Mouse (Mus musculus) skeletal muscle tissue, adult 2 months (tissue): ENCODE results near the gene Cln3.

ENCODE experiments used
- DNase-seq: peaks from one replicate; pipeline ENCODE4 v3.0.0-alpha.2; 2012; ENCODE audit warnings: low read depth, low spot score

The Cln3 gene

DNA sequence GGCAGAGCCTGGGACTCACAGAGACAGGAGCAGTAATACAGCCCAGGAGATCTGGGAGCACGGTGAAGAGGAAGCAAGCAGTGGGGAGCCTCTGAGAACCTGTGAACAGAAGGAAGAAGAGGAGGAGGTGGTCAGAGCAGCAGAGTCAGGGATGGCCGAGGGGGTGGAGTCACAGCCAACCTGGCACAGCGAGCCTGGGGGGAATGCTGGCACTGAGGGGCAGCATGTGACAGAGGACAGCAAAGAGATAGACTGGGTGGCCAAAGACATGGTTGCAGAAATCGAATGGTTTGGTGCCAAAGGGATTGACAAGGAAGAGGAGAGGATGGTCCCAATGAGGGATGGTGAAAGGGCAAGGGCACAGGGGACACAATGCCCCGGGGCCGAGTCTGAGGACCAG, at the start of gene Cln3:
Cln3 (minus strand) TSS at position 101 of the 400 bp plus-strand sequence.
- no peak for DNase-seq

- DNase-seq: no peak
These were observed 49.8 kb upstream of the Cln3 start for GRCm38 (mm10) chr7:126635375-126635774.

GRCm38 (mm10) chr7:126632478-126632877, 46.9 kb upstream of the Cln3 start:
- no peak for DNase-seq

GRCm38 (mm10) chr7:126630824-126631518, 45.4 kb upstream of the Cln3 start, which contains the start of gene Nupr1:
Gene Nupr1 (minus strand): TSS chr7:126630861.
- no peak for DNase-seq

- no peak for DNase-seq
These were observed 44.3 kb upstream of the Cln3 start for GRCm38 (mm10) chr7:126629915-126630314.

DNA sequence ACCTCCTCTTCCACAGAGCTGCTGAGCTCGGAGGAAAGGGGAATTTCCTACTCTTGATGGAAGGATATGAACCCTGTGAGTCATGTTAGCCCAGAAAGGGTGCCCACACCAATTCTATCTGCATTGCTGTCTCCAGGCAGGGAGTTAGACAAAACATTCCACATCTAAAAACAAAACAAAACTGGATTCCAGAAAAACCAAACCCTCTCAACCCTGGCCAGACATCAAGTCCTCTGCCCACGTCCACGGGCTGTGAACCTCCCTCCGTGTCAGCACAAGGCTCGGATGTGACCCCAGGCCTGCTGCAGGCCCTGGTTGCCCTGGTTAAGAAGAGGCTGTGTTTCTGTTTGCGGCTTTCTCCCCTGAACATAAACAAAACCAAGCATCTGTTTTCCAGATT, 42.5 kb upstream of the Cln3 start:
- no peak for DNase-seq

DNA sequence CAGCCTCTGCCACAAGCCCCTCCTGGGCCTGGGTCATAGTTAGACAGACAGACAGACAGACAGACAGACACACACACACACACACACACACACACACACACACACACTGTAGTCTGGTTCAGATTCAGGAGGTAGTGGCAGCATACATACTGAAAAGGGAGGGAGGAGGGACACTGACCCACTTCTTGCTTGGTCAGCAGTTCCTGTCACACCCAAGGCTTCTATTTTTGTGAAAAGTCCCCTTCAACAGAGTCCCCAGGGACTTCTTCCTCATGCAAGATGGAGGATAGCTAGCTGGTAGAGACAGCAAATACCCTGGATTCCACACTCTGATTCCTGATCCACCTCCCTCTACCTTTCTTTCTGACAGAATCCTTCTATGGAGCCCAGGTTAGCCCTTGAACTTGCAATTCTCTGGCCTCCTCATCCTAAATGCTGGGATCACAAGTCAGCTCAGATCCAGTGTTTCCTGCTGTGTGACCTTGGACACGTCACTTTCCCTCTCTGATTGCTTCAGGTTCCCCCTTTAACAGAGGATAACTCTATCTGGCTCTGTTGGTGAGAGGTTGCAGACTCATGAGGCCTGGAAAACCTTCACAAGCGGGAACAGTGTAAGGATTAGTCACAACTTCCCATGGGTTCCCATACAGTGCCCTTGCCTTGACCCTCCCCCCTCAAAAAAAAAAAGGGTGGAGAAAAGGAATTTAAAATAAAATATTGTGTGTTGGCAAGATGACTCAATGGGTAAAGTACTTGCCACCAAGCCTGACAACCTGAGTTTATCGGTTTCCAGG, 40.4 kb upstream of the Cln3 start:
- peak; percentile 54 for DNase-seq

DNA sequence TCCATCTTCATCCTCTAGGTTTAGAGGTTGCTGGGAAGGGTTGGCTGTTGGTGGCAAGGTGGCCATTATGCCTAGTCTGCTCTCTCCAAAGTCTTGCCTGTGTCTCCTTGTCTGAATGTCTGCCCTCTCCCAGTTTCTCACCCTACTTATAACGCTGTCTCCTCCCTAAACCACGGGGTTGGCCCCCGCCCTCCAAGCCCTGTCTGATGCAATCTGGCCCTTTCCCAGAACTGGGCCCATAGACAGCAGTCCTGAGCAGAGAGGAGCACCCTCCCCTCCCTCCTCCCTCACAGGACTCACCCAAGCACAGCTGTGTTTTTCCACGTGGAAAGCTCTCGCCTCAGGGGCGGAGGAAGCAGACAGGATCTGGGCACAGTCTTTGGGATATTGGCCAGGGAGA, 39.8 kb upstream of the Cln3 start:
- DNase-seq: peak; percentile 97

DNA sequence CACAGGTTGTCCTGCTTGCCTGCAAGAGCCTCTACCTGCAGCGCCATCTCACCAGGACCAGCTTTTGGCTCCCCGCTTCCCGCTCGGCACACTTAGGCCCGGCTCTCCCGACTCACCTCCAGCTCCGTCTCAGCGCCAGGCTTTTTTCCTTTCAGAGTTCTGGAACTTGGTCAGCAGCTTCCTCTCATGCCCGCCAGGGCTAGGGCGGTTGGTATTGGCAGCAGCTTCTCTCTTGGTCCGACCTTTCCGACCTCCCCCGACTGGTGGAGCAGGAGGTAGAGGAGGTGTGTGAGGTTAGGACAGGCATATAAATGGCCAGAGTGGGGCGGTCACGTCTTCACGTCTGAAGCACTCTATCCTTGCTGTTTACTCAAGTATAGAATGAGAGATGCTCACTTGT, 39.2 kb upstream of the Cln3 start:
- DNase-seq: no peak

GRCm38 (mm10) chr7:126623381-126623780, 37.8 kb upstream of the Cln3 start:
- no peak for DNase-seq

GRCm38 (mm10) chr7:126621452-126622359, 36.1 kb upstream of the Cln3 start:
- DNase-seq: no peak

- peak; percentile 29 for DNase-seq
These were observed 34.1 kb upstream of the Cln3 start for GRCm38 (mm10) chr7:126619559-126620275.

DNA sequence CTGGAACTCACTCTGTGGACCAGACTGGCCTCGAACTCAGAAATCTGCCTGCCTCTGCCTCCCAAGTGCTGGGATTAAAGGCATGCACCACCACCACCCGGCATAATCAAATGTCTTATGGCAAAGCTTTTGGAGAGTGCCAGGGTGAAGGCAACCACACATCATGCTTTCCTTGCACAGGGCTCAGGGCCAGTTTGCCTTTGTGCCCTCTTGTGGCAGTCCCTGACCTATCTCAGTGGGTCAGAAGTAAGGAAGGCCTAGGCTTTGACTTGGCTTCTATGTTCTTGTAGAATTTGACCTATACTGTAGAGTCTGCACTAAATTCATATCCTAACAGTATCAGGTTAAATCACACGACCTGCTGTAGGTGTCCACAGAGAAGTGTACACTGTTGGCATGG, 31.1 kb upstream of the Cln3 start:
- DNase-seq: no peak

DNA sequence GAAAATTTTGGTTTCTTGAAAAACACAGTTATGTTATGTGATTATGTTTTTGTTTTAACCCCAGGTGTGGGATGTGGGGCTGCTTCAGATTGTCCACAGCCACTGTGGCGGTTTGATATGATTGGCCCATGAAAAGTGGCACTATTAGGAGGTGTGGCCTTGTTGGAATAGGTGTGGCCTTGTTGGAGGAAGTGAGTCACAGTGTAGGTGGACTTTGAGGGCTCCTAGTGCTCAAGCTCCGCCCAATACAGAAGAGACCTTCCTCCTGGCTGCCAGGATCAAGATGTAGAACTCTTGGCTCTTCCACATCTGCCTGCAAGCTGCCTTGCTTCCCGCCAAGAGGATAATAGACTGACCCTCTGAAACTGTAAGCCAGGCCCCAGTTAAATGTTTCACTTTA, 27.1 kb upstream of the Cln3 start:
- no peak for DNase-seq

GRCm38 (mm10) chr7:126607796-126608195, 22.2 kb upstream of the Cln3 start:
- DNase-seq: no peak

GRCm38 (mm10) chr7:126607064-126607463, 21.4 kb upstream of the Cln3 start:
- DNase-seq: peak; percentile 78

DNA sequence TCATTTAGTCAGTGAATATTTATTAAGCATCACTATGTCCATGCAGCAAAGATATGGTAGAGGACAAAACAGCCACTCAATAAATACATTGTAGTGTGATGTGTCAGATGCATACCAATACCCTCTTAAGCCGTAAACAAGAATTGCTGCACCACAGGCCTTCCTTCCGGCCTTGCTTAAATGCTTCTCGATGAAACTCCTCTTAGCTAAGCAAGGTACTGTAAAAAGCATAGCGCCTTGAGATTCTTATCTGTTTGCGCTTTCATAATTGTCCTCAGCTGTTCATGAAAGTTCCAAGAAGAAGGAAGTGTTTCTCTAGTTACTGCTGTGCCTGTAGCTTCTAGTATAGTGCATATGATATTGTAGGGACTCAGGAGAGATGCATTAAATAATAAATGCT, 21.0 kb upstream of the Cln3 start:
- DNase-seq: no peak

- DNase-seq: no peak
These were observed 17.0 kb upstream of the Cln3 start for GRCm38 (mm10) chr7:126602650-126603049.

GRCm38 (mm10) chr7:126601896-126602295, 16.3 kb upstream of the Cln3 start:
- DNase-seq: no peak

DNA sequence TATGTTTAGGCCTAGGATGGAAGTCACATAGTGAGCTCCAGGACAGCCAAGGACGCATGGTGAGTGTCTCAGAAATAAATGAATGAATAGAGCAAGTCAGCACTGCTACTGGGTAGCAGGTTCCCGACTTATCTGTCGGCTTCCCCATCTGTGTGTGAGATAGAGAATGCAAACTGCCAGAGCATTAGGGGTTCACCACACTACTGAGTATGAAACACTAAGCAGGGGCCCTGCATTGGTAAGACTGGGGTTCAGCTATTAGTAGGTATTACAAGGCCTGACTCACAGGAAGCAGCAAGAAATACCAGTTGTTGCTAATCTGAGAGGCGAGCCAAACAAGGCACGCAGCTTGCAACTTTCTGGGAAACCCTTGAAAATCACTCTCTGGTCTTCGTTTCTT, 13.3 kb upstream of the Cln3 start:
- DNase-seq: no peak

- no peak for DNase-seq
These were observed 10.8 kb upstream of the Cln3 start for GRCm38 (mm10) chr7:126596414-126596813.
